Mouse (Mus musculus): ENCODE measurements around the gene Nos3. TPM values are rescaled to one million over a fixed set of nuclear protein-coding genes. Genes with fewer than 3 reads are reported as not detected.

Nos3 gene
- polyA plus RNA-seq, 1 experiment from 2014 or later: 7.6 TPM

DNA sequence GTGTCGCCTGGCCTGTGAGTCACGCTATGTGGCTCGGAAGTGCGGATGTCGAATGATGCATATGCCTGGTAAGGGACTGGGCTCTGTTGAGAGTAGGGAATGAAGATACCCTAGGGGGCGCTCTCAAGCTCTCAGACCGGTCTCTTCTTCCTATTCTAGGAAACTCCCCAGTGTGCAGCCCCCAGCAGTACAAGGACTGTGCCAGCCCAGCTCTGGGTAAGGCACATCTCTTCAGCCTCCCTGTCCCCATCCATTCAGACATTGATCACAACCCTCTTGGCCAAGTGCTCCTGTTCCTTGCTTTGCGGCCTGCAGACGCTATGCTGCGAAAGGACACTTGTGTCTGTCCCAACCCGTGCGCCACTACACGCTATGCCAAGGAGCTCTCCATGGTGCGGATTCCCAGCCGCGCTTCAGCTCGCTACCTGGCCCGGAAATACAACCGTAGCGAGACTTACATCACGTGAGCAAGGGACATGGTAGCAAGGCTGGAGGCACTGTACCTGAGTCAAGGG lies 51.7 kb downstream of the Nos3 start:
- peaks cover 10% of the 10 kb centered on the region for H3K27me3 ChIP-seq (ENCODE audit: poor library complexity, severe bottlenecking)
- H3K9me3 ChIP-seq: no peaks in the 10 kb centered on the region
- peaks cover 28% of the 10 kb centered on the region for H3K4me1 ChIP-seq
- DNase-seq (ENCODE audit: extremely low spot score, low spot score): peak; percentile 47
- peaks cover 29% of the 10 kb centered on the region for H3K36me3 ChIP-seq (replicated peaks)
- no peak overlapping the region for H3K27ac ChIP-seq
- no peak overlapping the region for H3K4me3 ChIP-seq
- whole genome bisulfite sequencing: 4% methylated on average over 21 of the region's 21 CpGs

DNA sequence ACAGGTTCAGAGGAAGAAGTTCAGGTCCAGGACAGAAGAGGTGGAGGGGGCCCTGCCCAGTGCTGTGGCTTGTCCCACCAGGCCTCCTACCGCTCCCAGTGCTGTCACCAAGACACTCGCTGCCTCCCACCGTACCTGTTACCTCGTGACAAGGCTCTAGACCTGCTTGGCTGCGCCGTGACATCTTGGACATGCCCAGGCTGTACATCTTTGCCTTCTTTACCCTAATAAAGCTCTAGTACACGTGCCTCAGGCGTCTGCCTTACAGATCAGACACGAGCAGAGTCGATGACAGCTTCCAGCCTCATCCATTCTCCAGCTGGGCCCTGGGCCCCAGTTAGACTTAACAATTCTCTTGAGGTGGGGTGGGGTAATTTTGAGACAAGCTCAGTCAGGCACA lies 53.0 kb downstream of the Nos3 start:
- Histone ChIP-seq H3K4me3 (no peak overlapping the region), H3K9me3 (no peaks in the 10 kb centered on the region), H3K27me3 (ENCODE audit: poor library complexity, severe bottlenecking) (peaks cover 10% of the 10 kb centered on the region), H3K27ac (no peak overlapping the region), H3K36me3 (replicated peaks) (peaks cover 36% of the 10 kb centered on the region), H3K4me1 (peaks cover 34% of the 10 kb centered on the region)
- no peak for DNase-seq (ENCODE audit: extremely low spot score, low spot score)
- WGBS: 93% methylated on average over 10 of the region's 10 CpGs

DNA sequence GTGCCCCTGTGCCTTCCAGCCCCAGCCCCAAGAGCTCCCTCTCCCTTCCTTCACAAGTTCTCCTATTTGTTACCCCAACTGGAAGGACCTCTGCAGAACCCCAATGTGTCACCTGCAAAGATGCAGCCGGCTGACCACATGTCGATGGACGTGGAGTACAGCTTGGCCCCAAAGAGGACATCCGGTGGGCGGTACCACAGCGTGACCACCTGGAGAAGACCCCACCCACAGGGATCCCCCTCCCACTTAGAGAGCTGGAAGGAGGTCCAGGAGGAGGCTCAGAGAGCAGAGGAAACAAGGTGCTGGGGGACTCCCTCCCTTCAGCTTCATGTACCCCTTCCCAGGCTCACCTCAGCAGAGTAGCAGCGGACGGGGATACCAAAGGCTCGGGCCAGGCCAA lies 55.8 kb downstream of the Nos3 start:
- Histone ChIP-seq H3K27me3 (ENCODE audit: poor library complexity, severe bottlenecking) (peaks cover 7% of the 10 kb centered on the region), H3K27ac (no peak overlapping the region), H3K9me3 (no peaks in the 10 kb centered on the region), H3K36me3 (replicated peaks) (peaks cover 36% of the 10 kb centered on the region), H3K4me1 (peaks cover 45% of the 10 kb centered on the region), H3K4me3 (no peak overlapping the region)
- DNase-seq (ENCODE audit: extremely low spot score, low spot score): no peak
- WGBS: 89% methylated on average over 9 of the region's 9 CpGs

GRCm38 (mm10) chr5:24423129-24424003 lies 58.8 kb downstream of the Nos3 start, which contains the start of the genes Cdk5 and Slc4a2:
Cdk5 (minus strand) TSS chr5:24423530.
Slc4a2 (plus strand) TSS chr5:24423837.
- DNase-seq (ENCODE audit: extremely low spot score, low spot score): peak; percentile 99
- peaks cover 36% of the 10 kb centered on the region for H3K36me3 ChIP-seq (replicated peaks)
- H3K4me3 ChIP-seq: peak within 1 kb of the TSS; percentile 75
- peak within 1 kb of the TSS; percentile 85 for H3K27ac ChIP-seq
- H3K9me3 ChIP-seq: no peaks in the 10 kb centered on the region
- under 1% methylated on average over 46 of the region's 46 CpGs for WGBS
- peaks cover 60% of the 10 kb centered on the region for H3K4me1 ChIP-seq
- H3K27me3 ChIP-seq (ENCODE audit: poor library complexity, severe bottlenecking): peaks cover 19% of the 10 kb centered on the region

DNA sequence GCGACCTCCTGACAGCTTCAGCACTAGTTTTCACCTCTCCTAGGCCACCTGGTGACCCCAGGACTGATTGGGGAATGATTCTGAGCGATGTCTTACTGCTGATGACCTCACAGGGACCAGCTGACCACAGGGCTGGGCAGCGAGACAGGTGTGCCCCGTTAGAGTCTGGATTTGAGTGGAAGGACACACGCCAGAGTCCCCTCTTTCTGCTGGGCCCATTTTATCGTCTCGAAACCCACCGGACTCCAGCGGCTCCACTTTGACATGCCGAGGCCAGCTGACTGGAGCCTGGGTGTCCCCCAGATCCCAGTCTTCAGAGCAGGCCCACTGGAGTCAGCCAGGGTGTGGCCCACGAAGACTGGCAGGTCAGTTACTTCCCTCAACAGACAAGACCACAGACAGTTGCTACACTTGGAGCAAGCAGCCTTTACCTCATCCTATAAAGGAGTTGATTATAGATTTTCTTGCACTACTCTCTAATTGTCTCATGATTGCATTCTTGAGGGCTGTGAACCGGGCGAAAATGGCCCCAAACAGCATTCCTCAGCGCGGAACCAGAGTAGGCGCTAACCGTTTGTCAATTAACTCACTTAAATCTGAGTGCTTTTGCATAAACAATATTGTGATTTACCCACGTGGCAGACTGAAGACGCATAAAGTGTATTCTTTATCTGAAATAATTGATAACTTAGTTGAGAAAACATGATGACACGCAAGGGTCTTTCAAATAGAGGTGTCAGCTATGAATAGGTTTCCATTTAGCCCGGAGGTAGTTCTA lies 59.6 kb downstream of the Nos3 start:
- Histone ChIP-seq H3K4me1 (peaks cover 68% of the 10 kb centered on the region), H3K27me3 (ENCODE audit: poor library complexity, severe bottlenecking) (peaks cover 19% of the 10 kb centered on the region), H3K9me3 (no peaks in the 10 kb centered on the region), H3K36me3 (replicated peaks) (peaks cover 32% of the 10 kb centered on the region), H3K27ac (peak overlapping the region; percentile 85), H3K4me3 (peak overlapping the region; percentile 75)
- 14% methylated on average over 21 of the region's 21 CpGs for WGBS
- no peak for DNase-seq (ENCODE audit: extremely low spot score, low spot score)

DNA sequence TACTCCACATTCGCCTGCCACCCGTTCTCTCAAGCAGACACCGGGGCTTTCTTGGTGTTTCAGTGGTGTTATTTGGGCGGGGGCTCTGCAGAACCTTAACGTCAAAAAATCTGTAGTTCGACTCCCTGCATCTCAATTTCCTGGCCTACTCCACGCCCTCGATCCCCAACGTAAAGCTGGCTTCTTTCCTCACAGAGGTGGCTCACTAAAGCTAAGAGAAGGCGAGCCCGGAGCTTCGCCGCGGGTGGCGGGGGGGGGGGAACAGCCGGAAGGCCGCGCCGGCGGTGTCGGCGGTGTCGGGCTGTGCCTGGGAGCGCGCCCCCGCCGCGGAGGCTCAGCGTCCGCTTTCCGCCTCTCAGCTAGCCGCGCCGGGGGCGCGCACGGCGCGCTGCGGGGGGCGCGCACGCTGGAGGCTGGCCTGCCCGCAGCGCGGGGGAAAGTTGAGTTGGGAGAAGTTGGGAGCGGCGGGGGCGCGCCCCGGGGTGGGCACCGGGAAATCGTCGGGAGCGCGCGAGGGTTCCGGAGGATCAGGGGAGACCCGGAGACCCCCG lies 60.3 kb downstream of the Nos3 start:
- Histone ChIP-seq H3K4me1 (peaks cover 69% of the 10 kb centered on the region), H3K27ac (peak overlapping the region; percentile 85), H3K27me3 (ENCODE audit: poor library complexity, severe bottlenecking) (peaks cover 19% of the 10 kb centered on the region), H3K4me3 (peak overlapping the region; percentile 75), H3K36me3 (replicated peaks) (peaks cover 32% of the 10 kb centered on the region), H3K9me3 (no peaks in the 10 kb centered on the region)
- WGBS: 1% methylated on average over 57 of the region's 60 CpGs
- peak; percentile 75 for DNase-seq (ENCODE audit: extremely low spot score, low spot score)

DNA sequence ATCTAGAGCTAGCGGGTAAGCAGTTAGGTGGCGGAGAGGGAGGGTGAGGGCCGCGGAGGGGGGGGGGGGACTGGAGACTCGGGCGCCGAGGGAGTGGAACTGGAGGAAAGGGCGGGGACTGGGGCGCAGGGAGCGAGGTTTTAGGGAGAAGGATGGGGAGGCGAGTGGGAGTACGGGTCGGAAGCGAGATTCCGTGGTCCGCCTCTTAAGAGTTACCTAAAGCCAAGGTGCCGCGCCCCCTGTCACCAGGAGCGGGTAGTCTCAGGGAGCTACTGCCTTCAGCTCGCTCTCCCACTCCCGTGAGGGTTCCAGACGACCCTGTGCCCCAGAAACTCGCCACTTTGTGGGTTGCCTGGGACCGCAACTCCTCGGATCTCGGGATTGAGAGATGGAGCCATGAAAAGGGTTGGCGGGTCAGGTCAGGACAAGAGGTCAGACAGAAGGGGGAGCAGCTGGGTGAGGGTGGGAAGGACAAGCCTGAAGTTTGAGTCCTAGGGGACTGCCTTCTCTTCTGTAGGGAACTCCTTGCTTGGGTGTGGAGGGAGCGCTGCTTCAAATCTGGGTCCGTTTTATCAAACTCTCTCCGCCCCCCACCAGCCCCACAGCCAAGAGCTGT lies 60.9 kb downstream of the Nos3 start:
- peak; percentile 70 for DNase-seq (ENCODE audit: extremely low spot score, low spot score)
- peaks cover 19% of the 10 kb centered on the region for H3K27me3 ChIP-seq (ENCODE audit: poor library complexity, severe bottlenecking)
- peaks cover 32% of the 10 kb centered on the region for H3K36me3 ChIP-seq (replicated peaks)
- WGBS: under 1% methylated on average over 29 of the region's 30 CpGs
- peak overlapping the region; percentile 85 for H3K27ac ChIP-seq
- H3K4me1 ChIP-seq: peaks cover 69% of the 10 kb centered on the region
- peak overlapping the region; percentile 75 for H3K4me3 ChIP-seq
- H3K9me3 ChIP-seq: no peaks in the 10 kb centered on the region

DNA sequence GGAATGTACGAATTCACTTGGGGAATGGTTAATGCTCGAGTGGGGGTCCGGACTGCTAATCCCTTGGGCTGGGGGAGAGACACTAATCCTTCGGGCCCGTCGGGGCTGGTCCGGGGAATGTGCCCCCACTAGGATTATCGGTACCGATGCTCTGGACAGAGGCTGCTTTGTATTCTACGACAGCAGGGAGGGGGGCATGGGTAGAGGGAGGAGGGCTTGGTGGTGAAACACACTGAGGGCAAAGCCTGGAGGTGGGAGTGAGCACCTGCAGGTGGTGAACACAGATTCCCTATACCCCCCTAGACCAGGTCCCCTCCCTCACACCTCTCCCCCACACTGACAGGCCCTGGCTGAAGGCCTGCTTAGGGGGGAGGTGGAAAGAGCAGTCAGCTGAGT lies 61.4 kb downstream of the Nos3 start:
- H3K4me3 ChIP-seq: peak overlapping the region; percentile 75
- DNase-seq (ENCODE audit: extremely low spot score, low spot score): peak; percentile 38
- 2% methylated on average over 10 of the region's 10 CpGs for WGBS
- no peaks in the 10 kb centered on the region for H3K9me3 ChIP-seq
- H3K4me1 ChIP-seq: peaks cover 69% of the 10 kb centered on the region
- H3K36me3 ChIP-seq (replicated peaks): peaks cover 32% of the 10 kb centered on the region
- peak overlapping the region; percentile 85 for H3K27ac ChIP-seq
- peaks cover 19% of the 10 kb centered on the region for H3K27me3 ChIP-seq (ENCODE audit: poor library complexity, severe bottlenecking)

- H3K36me3 ChIP-seq (replicated peaks): peaks cover 32% of the 10 kb centered on the region
These were observed 62.1 kb downstream of the Nos3 start for GRCm38 (mm10) chr5:24426556-24427284.

GRCm38 (mm10) chr5:24427285-24427633 lies 62.6 kb downstream of the Nos3 start:
- Histone ChIP-seq H3K4me3 (peak overlapping the region; percentile 75), H3K36me3 (replicated peaks) (peaks cover 34% of the 10 kb centered on the region), H3K27me3 (ENCODE audit: poor library complexity, severe bottlenecking) (peaks cover 19% of the 10 kb centered on the region), H3K27ac (peak overlapping the region; percentile 30), H3K9me3 (no peaks in the 10 kb centered on the region), H3K4me1 (peaks cover 66% of the 10 kb centered on the region)
- DNase-seq (ENCODE audit: extremely low spot score, low spot score): no peak
- 7% methylated on average over 12 of the region's 12 CpGs for WGBS

More at GRCm38 (mm10) chr5:24426556-24427284, 62.1 kb downstream of the Nos3 start:
- peaks cover 69% of the 10 kb centered on the region for H3K4me1 ChIP-seq
- peak overlapping the region; percentile 85; the same call in 1 of the 2 replicates for H3K27ac ChIP-seq
- no peaks in the 10 kb centered on the region for H3K9me3 ChIP-seq
- peaks cover 19% of the 10 kb centered on the region for H3K27me3 ChIP-seq (ENCODE audit: poor library complexity, severe bottlenecking)
- peak overlapping the region; percentile 75 for H3K4me3 ChIP-seq
- WGBS: 10% methylated on average over 9 of the region's 9 CpGs
- DNase-seq (ENCODE audit: extremely low spot score, low spot score): no peak

- Histone ChIP-seq H3K27me3 (ENCODE audit: poor library complexity, severe bottlenecking) (peaks cover 19% of the 10 kb centered on the region), H3K36me3 (replicated peaks) (peaks cover 42% of the 10 kb centered on the region), H3K4me3 (peak overlapping the region; percentile 75), H3K27ac (peak overlapping the region; percentile 54), H3K4me1 (peaks cover 59% of the 10 kb centered on the region), H3K9me3 (no peaks in the 10 kb centered on the region)
- WGBS: 3% methylated on average over 15 of the region's 15 CpGs
- peak; percentile 45 for DNase-seq (ENCODE audit: extremely low spot score, low spot score)
These were observed 63.4 kb downstream of the Nos3 start for GRCm38 (mm10) chr5:24427981-24428402.

Measured in forebrain, embryonic 10.5 days (tissue).